Mouse (Mus musculus): ENCODE measurements around the gene Nbas. TPM values are rescaled to one million over a fixed set of nuclear protein-coding genes. Genes with fewer than 3 reads are reported as not detected.

The Nbas gene
- polyA plus RNA-seq, 1 experiment from 2014 or later: 21.9 TPM

- ATAC-seq (ENCODE audit: low FRiP score) (no peak), DNase-seq (ENCODE audit: low spot score) (no peak)
- peaks cover 54% of the 10 kb centered on the region for H3K36me3 ChIP-seq (replicated peaks; ENCODE audit: control insufficient read depth, insufficient read depth)
- no peaks in the 10 kb centered on the region for H3K27me3 ChIP-seq (ENCODE audit: control insufficient read depth, insufficient read depth, low read length)
- no peaks in the 10 kb centered on the region for H3K4me1 ChIP-seq (replicated peaks; ENCODE audit: control insufficient read depth, insufficient read depth, low read length)
- 82% methylated on average over 4 of the region's 4 CpGs for WGBS
- H3K4me2 ChIP-seq (replicated peaks): no peak overlapping the region
- no peak overlapping the region for H3K9ac ChIP-seq
- no peak overlapping the region for H3K4me3 ChIP-seq (replicated peaks; ENCODE audit: low read length)
- H3K9me3 ChIP-seq (ENCODE audit: control insufficient read depth, low read length): no peaks in the 10 kb centered on the region
- no peak overlapping the region for H3K27ac ChIP-seq
Observed at GRCm38 (mm10) chr12:13358849-13359248, 89.9 kb downstream of the Nbas start.

DNA sequence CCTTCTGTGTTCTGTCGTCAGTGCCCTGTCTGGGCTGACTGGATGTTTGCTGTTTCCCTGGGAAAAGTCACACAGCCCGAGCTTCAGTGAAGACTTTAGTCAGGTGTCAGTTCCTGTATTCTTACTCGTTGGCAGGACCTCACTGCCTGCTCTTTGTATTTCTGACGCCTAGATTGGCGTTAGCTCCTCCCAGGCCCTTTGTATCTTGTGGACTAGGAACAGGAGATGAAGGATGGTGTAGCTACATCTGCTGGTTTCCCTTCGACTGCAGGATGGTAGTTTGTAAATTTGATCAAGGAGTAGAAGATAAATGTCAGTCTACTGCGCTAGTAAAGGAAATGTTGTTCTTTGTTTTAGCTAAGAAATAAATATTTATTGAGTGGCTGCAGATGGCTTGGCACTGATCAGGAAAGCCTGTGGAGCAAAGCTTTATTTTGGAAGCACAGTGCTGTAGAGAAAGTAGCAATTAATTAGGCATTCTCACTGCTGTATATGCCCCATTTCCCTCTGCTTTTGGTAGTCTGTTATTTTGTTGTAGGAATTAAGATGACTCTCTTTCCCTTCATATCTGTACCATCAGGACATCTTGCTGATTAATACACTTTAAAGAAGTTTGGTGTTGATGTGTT is 91.4 kb downstream of the Nbas start:
- Histone ChIP-seq H3K4me2 (replicated peaks) (no peak overlapping the region), H3K9me3 (ENCODE audit: control insufficient read depth, low read length) (no peaks in the 10 kb centered on the region), H3K4me1 (replicated peaks; ENCODE audit: control insufficient read depth, insufficient read depth, low read length) (no peaks in the 10 kb centered on the region), H3K27ac (0 out of 2 replicates have a peak overlapping the region, but pooled peaks have one; percentile 14), H3K9ac (no peak overlapping the region), H3K4me3 (replicated peaks; ENCODE audit: low read length) (no peak overlapping the region), H3K36me3 (replicated peaks; ENCODE audit: control insufficient read depth, insufficient read depth) (peaks cover 55% of the 10 kb centered on the region), H3K27me3 (ENCODE audit: control insufficient read depth, insufficient read depth, low read length) (no peaks in the 10 kb centered on the region)
- DNase-seq (ENCODE audit: low spot score) (no peak), ATAC-seq (ENCODE audit: low FRiP score) (no peak)
- 26% methylated on average over 7 of the region's 7 CpGs for WGBS

GRCm38 (mm10) chr12:13381580-13381979 is 112.6 kb downstream of the Nbas start:
- 90% methylated on average over 7 of the region's 7 CpGs for WGBS
- no peak overlapping the region for H3K4me3 ChIP-seq (replicated peaks; ENCODE audit: low read length)
- no peaks in the 10 kb centered on the region for H3K27me3 ChIP-seq (ENCODE audit: control insufficient read depth, insufficient read depth, low read length)
- no peak overlapping the region for H3K4me2 ChIP-seq (replicated peaks)
- ATAC-seq (ENCODE audit: low FRiP score) (no peak), DNase-seq (ENCODE audit: low spot score) (no peak)
- peaks cover 4% of the 10 kb centered on the region for H3K36me3 ChIP-seq (replicated peaks; ENCODE audit: control insufficient read depth, insufficient read depth)
- H3K9me3 ChIP-seq (ENCODE audit: control insufficient read depth, low read length): no peaks in the 10 kb centered on the region
- H3K9ac ChIP-seq: no peak overlapping the region
- no peak overlapping the region for H3K27ac ChIP-seq
- no peaks in the 10 kb centered on the region for H3K4me1 ChIP-seq (replicated peaks; ENCODE audit: control insufficient read depth, insufficient read depth, low read length)

DNA sequence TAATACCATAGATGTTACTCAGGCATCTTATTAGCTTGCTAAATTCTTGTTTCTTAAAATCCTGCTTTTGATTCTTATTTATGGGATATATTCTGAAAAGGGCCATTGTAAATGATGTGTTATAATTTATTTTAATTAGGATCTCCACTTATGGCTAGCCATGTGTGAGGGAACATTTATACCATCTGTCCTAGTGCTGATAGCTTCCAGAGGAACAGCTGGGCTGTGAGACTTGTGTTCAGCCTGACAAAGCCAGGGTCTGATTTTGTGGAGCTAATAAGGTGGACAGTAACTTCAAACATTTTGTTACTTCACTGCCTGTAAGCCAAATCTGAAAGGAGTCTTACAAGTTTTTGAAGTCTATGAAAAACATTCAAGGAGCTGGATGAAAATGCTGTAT is 113.1 kb downstream of the Nbas start:
- H3K27ac ChIP-seq: no peak overlapping the region
- no peak overlapping the region for H3K9ac ChIP-seq
- H3K4me2 ChIP-seq (replicated peaks): no peak overlapping the region
- DNase-seq (ENCODE audit: low spot score): no peak
- no peak for ATAC-seq (ENCODE audit: low FRiP score)
- H3K9me3 ChIP-seq (ENCODE audit: control insufficient read depth, low read length): no peaks in the 10 kb centered on the region
- no peaks in the 10 kb centered on the region for H3K27me3 ChIP-seq (ENCODE audit: control insufficient read depth, insufficient read depth, low read length)
- H3K36me3 ChIP-seq (replicated peaks; ENCODE audit: control insufficient read depth, insufficient read depth): peaks cover 4% of the 10 kb centered on the region
- no peaks in the 10 kb centered on the region for H3K4me1 ChIP-seq (replicated peaks; ENCODE audit: control insufficient read depth, insufficient read depth, low read length)
- no peak overlapping the region for H3K4me3 ChIP-seq (replicated peaks; ENCODE audit: low read length)

DNA sequence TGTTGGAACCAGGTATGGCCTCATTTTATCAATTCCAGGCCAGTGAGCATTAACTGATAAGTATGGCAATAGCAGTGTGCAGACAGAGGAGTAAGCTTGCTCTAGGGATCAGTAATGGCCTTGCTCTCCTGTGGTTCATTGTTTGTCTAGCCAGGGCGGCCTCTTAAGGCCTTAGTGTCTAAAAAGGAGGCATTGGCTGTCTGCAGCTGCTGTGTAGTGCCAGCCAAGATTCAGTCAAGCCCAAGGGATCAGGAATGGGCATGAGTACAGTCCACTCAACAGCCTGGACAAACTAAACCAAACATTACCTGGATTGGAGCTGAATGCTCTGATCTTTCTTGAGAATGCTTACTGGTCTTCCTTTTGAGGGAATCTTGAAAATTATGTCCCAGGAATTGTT is 120.7 kb downstream of the Nbas start:
- 67% methylated on average over 1 of the region's 1 CpGs for WGBS
- Histone ChIP-seq H3K4me3 (replicated peaks; ENCODE audit: low read length) (no peak overlapping the region), H3K27me3 (ENCODE audit: control insufficient read depth, insufficient read depth, low read length) (no peaks in the 10 kb centered on the region), H3K9ac (no peak overlapping the region), H3K27ac (no peak overlapping the region), H3K4me2 (replicated peaks) (no peak overlapping the region), H3K9me3 (ENCODE audit: control insufficient read depth, low read length) (no peaks in the 10 kb centered on the region), H3K4me1 (replicated peaks; ENCODE audit: control insufficient read depth, insufficient read depth, low read length) (no peaks in the 10 kb centered on the region), H3K36me3 (replicated peaks; ENCODE audit: control insufficient read depth, insufficient read depth) (peaks cover 37% of the 10 kb centered on the region)
- ATAC-seq (ENCODE audit: low FRiP score): 0 out of 2 replicates have a peak, but pooled peaks have one; percentile 31
- no peak for DNase-seq (ENCODE audit: low spot score)

DNA sequence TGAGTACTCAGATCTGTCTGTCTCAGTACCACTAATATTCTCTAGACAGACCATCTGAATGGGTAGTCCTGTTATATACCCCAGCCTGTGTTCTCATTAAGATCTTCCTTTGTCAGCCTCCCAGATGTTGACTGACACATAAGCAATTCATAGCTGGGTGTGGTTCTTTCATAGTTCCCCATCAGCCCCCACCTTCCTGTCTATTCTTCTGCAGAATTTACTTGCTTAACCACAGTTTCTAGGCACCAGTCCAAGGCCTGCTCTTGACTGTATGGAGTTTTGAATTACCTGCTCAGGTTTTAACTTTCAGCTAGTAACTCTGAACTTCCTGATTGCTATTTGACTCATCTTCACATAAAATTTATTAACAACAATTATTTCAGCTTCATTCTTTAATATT is 141.3 kb downstream of the Nbas start:
- Histone ChIP-seq H3K9ac (no peak overlapping the region), H3K27ac (no peak overlapping the region), H3K9me3 (ENCODE audit: control insufficient read depth, low read length) (no peaks in the 10 kb centered on the region), H3K4me3 (replicated peaks; ENCODE audit: low read length) (no peak overlapping the region), H3K27me3 (ENCODE audit: control insufficient read depth, insufficient read depth, low read length) (no peaks in the 10 kb centered on the region), H3K4me1 (replicated peaks; ENCODE audit: control insufficient read depth, insufficient read depth, low read length) (no peaks in the 10 kb centered on the region), H3K4me2 (replicated peaks) (no peak overlapping the region), H3K36me3 (replicated peaks; ENCODE audit: control insufficient read depth, insufficient read depth) (0 out of 2 replicates have a peak, but pooled peaks cover 12% of the 10 kb centered on the region)
- DNase-seq (ENCODE audit: low spot score) (no peak), ATAC-seq (ENCODE audit: low FRiP score) (no peak)

DNA sequence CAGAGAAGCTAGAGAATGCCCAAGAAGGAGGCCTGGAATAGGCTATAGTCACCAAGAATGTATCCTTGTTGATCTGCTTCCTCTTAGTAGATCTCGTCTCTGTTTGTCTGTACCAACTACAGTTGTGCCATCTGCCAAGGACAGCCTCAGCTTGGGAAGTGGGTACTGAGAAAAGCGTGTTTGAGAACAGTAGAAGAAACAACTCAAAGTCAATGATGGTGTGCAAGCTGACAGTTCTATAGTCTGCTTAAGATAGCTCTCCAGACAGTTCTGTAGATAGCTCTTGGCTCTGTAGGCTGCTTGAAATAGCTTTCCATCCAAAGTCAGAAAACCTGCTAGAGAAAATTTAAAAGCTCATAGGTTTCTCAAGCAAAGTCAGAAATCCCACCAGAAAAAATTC is 149.7 kb downstream of the Nbas start:
- no peak for DNase-seq (ENCODE audit: low spot score)
- Histone ChIP-seq H3K4me3 (replicated peaks; ENCODE audit: low read length) (no peak overlapping the region), H3K4me1 (replicated peaks; ENCODE audit: control insufficient read depth, insufficient read depth, low read length) (no peaks in the 10 kb centered on the region), H3K9ac (no peak overlapping the region), H3K27ac (no peak overlapping the region), H3K27me3 (ENCODE audit: control insufficient read depth, insufficient read depth, low read length) (no peaks in the 10 kb centered on the region), H3K4me2 (replicated peaks) (no peak overlapping the region), H3K36me3 (replicated peaks; ENCODE audit: control insufficient read depth, insufficient read depth) (peaks cover 30% of the 10 kb centered on the region), H3K9me3 (ENCODE audit: control insufficient read depth, low read length) (no peaks in the 10 kb centered on the region)
- WGBS: 94% methylated on average over 2 of the region's 2 CpGs
- ATAC-seq (ENCODE audit: low FRiP score): no peak

DNA sequence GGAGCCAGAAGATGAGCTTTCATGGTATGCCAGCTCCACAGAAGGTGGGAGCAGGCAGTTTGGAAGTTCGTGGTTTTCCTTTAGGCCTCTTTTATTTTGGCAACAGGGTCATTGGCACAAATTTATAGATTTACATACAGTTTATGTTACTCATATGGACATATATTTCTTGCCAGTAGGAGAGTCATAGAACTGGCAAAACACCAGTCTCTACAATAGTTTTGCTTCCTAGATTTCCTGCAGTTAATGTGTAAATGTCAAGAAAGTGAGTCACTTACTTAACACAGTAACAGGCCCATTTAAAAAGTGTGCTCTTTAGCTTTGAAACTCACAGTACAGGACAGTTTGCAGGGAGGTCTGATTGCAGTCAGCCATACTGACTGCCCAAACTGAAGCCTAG is 161.3 kb downstream of the Nbas start:
- DNase-seq (ENCODE audit: low spot score) (no peak), ATAC-seq (ENCODE audit: low FRiP score) (no peak)
- Histone ChIP-seq H3K4me1 (replicated peaks; ENCODE audit: control insufficient read depth, insufficient read depth, low read length) (no peaks in the 10 kb centered on the region), H3K9me3 (ENCODE audit: control insufficient read depth, low read length) (no peaks in the 10 kb centered on the region; the same call in 1 of the 2 replicates), H3K27me3 (ENCODE audit: control insufficient read depth, insufficient read depth, low read length) (no peaks in the 10 kb centered on the region), H3K4me2 (replicated peaks) (no peak overlapping the region), H3K4me3 (replicated peaks; ENCODE audit: low read length) (no peak overlapping the region), H3K9ac (no peak overlapping the region), H3K36me3 (replicated peaks; ENCODE audit: control insufficient read depth, insufficient read depth) (peaks cover 20% of the 10 kb centered on the region), H3K27ac (no peak overlapping the region)
- 89% methylated on average over 1 of the region's 1 CpGs for WGBS

- Histone ChIP-seq H3K27me3 (ENCODE audit: control insufficient read depth, insufficient read depth, low read length) (no peaks in the 10 kb centered on the region), H3K9ac (no peak overlapping the region), H3K36me3 (replicated peaks; ENCODE audit: control insufficient read depth, insufficient read depth) (0 out of 2 replicates have a peak, but pooled peaks cover 5% of the 10 kb centered on the region), H3K9me3 (ENCODE audit: control insufficient read depth, low read length) (no peaks in the 10 kb centered on the region), H3K4me3 (replicated peaks; ENCODE audit: low read length) (no peak overlapping the region), H3K4me2 (replicated peaks) (no peak overlapping the region), H3K4me1 (replicated peaks; ENCODE audit: control insufficient read depth, insufficient read depth, low read length) (no peaks in the 10 kb centered on the region), H3K27ac (no peak overlapping the region)
- ATAC-seq (ENCODE audit: low FRiP score): no peak
- DNase-seq (ENCODE audit: low spot score): no peak
- WGBS: 80% methylated on average over 4 of the region's 4 CpGs
Observed at GRCm38 (mm10) chr12:13444653-13445431, 175.9 kb downstream of the Nbas start.
